Mouse (Mus musculus) stomach, postnatal 0 days (tissue): Measurements from ENCODE around the gene Megf11. TPM values are rescaled to one million over a fixed set of nuclear protein-coding genes. Genes with fewer than 3 reads are reported as not detected.
"Not testable (repeated sequence)": the region's sequence is repeated elsewhere in the genome, so short reads cannot be mapped to it uniquely, and the experiment has no call there.

ENCODE experiments used
- ATAC-seq: fragments of 200-750 bp; cut with Nextera tagmentation; 2 replicates; pipeline ENCODE4 v1.8.0; 2017; ENCODE audit not compliant: low FRiP score, low TSS enrichment
- DNase-seq: peaks from one replicate; pipeline ENCODE4 v3.0.0-alpha.2; 2016; ENCODE audit warnings: low spot score
- H3K27ac ChIP-seq: fragments of 300-500 bp; sonication (generic); replicated peaks from 2 replicates; pipeline ENCODE4 v1.5.1; 2014; ENCODE audit warnings: mild to moderate bottlenecking, control low read depth
- H3K27me3 ChIP-seq: fragments of 300-500 bp; sonication (generic); 2 replicates; pipeline ENCODE4 v1.6.1; 2014; ENCODE audit warnings: low read length; ENCODE audit not compliant: control insufficient read depth, insufficient read depth
- H3K36me3 ChIP-seq: fragments of 300-500 bp; sonication (generic); 2 replicates; pipeline ENCODE4 v1.6.1; 2014; ENCODE audit warnings: low read length, mixed read lengths; ENCODE audit not compliant: control insufficient read depth, insufficient read depth
- H3K4me1 ChIP-seq: fragments of 300-500 bp; sonication (generic); replicated peaks from 2 replicates; pipeline ENCODE4 v1.6.1; 2014; ENCODE audit warnings: antibody characterized with exemption; ENCODE audit not compliant: control insufficient read depth, insufficient read depth
- H3K4me2 ChIP-seq: fragments of 300-500 bp; sonication (generic); replicated peaks from 2 replicates; pipeline ENCODE4 v1.6.1; 2014; ENCODE audit warnings: low read depth, mild to moderate bottlenecking, control low read depth, moderate library complexity
- H3K4me3 ChIP-seq: fragments of 300-500 bp; sonication (generic); 2 replicates; pipeline ENCODE4 v1.5.1; 2014; ENCODE audit warnings: low read depth, low read length, control low read depth
- H3K9ac ChIP-seq: fragments of 300-500 bp; sonication (generic); 2 replicates; pipeline ENCODE4 v1.6.1; 2014; ENCODE audit warnings: mild to moderate bottlenecking, low read length, control low read depth, mixed read lengths
- H3K9me3 ChIP-seq: fragments of 300-500 bp; sonication (generic); 2 replicates; pipeline ENCODE4 v1.6.1; 2016; ENCODE audit warnings: low read length; ENCODE audit not compliant: control insufficient read depth
- CTCF ChIP-seq: IDR thresholded peaks from 2 replicates; pipeline ENCODE4 v1.5.1; 2016; ENCODE audit warnings: antibody characterized with exemption, low read depth, mild to moderate bottlenecking, moderate library complexity
- EP300 ChIP-seq: optimal IDR thresholded peaks from 2 replicates; pipeline ENCODE3; 2016; ENCODE audit warnings: antibody characterized with exemption
- WGBS: fragments of 180-500 bp; shearing (Covaris S2); extraction: QIAGEN DNeasy Blood & Tissue Kit; methylation state at CpG from one replicate; pipeline ENCODE4 v1.1.7; 2014; 5-methylcytosine and 5-hydroxymethylcytosine counted together
- polyA plus RNA-seq: library from polyadenylated mRNA; unstranded; fragments of >200 nt; fragmentation: Nextera tagmentation; extraction: Ambion mirVana; gene quantifications from 2 replicates; pipeline ENCODE4 v1.2.1, GENCODE M21; 2015

Gene Megf11
- polyA plus RNA-seq, 1 experiment from 2014 or later: 0.46 TPM

DNA sequence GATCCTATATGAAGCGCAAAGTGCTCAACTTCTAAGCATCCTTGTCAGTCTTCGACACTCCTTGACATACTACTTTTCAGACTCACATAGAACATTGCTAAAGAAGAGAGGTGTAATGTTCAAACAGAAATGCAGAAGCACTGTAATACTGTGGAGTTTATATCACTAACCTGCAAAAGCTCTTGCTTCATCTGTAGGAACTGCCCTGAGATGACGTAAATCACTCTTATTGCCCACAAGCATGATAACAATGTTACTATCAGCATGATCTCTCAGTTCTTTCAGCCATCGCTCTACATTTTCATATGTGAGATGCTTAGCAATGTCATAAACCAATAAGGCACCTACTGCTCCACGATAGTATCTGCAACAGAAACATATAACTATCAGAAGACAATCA lies 341.0 kb downstream of the Megf11 start:
- Histone ChIP-seq H3K4me2 (no peak overlapping the region), H3K4me3 (no peak overlapping the region), H3K36me3 (peaks cover 12% of the 10 kb centered on the region), H3K27ac (no peak overlapping the region), H3K9me3 (no peaks in the 10 kb centered on the region), H3K4me1 (no peaks in the 10 kb centered on the region), H3K27me3 (no peaks in the 10 kb centered on the region), H3K9ac (no peak overlapping the region)
- TF ChIP-seq CTCF: no peak
- no peak for TF ChIP-seq EP300
- 92% methylated on average over 5 of the region's 5 CpGs for WGBS
- DNase-seq (no peak), ATAC-seq (no peak)

- TF ChIP-seq EP300 (no peak), CTCF (no peak)
- no peak overlapping the region for H3K4me2 ChIP-seq
- 72% methylated on average over 3 of the region's 3 CpGs for WGBS
- no peak for ATAC-seq
- no peaks in the 10 kb centered on the region for H3K4me1 ChIP-seq
- no peak overlapping the region for H3K4me3 ChIP-seq
- DNase-seq: no peak
- H3K36me3 ChIP-seq: peaks cover 4% of the 10 kb centered on the region
- H3K9me3 ChIP-seq: no peaks in the 10 kb centered on the region
- no peak overlapping the region for H3K27ac ChIP-seq
- no peaks in the 10 kb centered on the region for H3K27me3 ChIP-seq
- H3K9ac ChIP-seq: no peak overlapping the region
Observed at GRCm38 (mm10) chr9:64731029-64731560, 345.7 kb downstream of the Megf11 start.

- no peak overlapping the region; the same call in 1 of the 2 replicates for H3K27ac ChIP-seq
- DNase-seq: no peak
- TF ChIP-seq EP300 (no peak), CTCF (no peak)
- no peak overlapping the region for H3K9ac ChIP-seq
- H3K4me1 ChIP-seq: no peaks in the 10 kb centered on the region
- no peak overlapping the region for H3K4me2 ChIP-seq
- H3K36me3 ChIP-seq: no peaks in the 10 kb centered on the region
- no peak for ATAC-seq
- no peaks in the 10 kb centered on the region for H3K27me3 ChIP-seq
- H3K9me3 ChIP-seq: no peaks in the 10 kb centered on the region
- H3K4me3 ChIP-seq: no peak overlapping the region
- WGBS: 46% methylated on average over 6 of the region's 6 CpGs
Observed at GRCm38 (mm10) chr9:64734166-64734565, 348.7 kb downstream of the Megf11 start.

DNA sequence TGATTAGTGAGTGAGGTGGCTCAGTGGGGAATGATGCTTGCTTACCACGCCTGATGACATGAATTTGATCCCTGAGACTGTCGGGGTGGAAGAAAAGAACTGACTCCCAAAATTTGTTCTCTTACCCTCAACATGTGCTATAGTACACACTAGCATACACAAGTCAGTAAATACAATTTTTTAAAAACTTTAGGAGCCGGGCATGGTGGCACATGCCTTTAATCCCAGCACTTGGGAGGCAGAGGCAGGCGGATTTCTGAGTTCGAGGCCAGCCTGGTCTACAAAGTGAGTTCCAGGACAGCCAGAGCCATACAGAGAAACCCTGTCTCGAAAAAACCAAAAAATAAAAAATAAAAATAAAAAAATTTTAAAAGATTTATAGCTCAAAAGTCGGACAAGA lies 349.6 kb downstream of the Megf11 start:
- not testable (repeated sequence) for DNase-seq, H3K9me3 ChIP-seq, H3K27me3 ChIP-seq, ATAC-seq, H3K9ac ChIP-seq, H3K36me3 ChIP-seq, H3K4me1 ChIP-seq, H3K4me2 ChIP-seq, H3K27ac ChIP-seq, H3K4me3 ChIP-seq
- WGBS: 83% methylated on average over 6 of the region's 7 CpGs

GRCm38 (mm10) chr9:64736076-64736638 lies 350.7 kb downstream of the Megf11 start:
- 8% methylated on average over 9 of the region's 9 CpGs for WGBS
- DNase-seq (no peak), ATAC-seq (no peak)
- Histone ChIP-seq H3K27me3 (no peaks in the 10 kb centered on the region), H3K4me3 (peak overlapping the region; percentile 99), H3K27ac (peak overlapping the region; percentile 98), H3K9me3 (no peaks in the 10 kb centered on the region), H3K9ac (peak overlapping the region; percentile 96), H3K4me1 (no peaks in the 10 kb centered on the region), H3K36me3 (no peaks in the 10 kb centered on the region), H3K4me2 (peak overlapping the region; percentile 67)
- TF ChIP-seq CTCF: no peak
- TF ChIP-seq EP300: no peak

GRCm38 (mm10) chr9:64736639-64737405 lies 351.4 kb downstream of the Megf11 start:
- H3K4me3 ChIP-seq: peak overlapping the region; percentile 99
- H3K27me3 ChIP-seq: no peaks in the 10 kb centered on the region
- ATAC-seq (peak; percentile 81), DNase-seq (peak; percentile 81)
- TF ChIP-seq CTCF: peak; percentile 53
- peak; percentile 54 for TF ChIP-seq EP300
- under 1% methylated on average over 33 of the region's 35 CpGs for WGBS
- peak overlapping the region; percentile 98 for H3K27ac ChIP-seq
- no peaks in the 10 kb centered on the region for H3K9me3 ChIP-seq
- H3K4me1 ChIP-seq: no peaks in the 10 kb centered on the region
- no peaks in the 10 kb centered on the region for H3K36me3 ChIP-seq
- H3K4me2 ChIP-seq: peak overlapping the region; percentile 67
- H3K9ac ChIP-seq: peak overlapping the region; percentile 96
